9 mouse cellular contexts compared by ENCODE assay signal in the genomic region with DNA sequence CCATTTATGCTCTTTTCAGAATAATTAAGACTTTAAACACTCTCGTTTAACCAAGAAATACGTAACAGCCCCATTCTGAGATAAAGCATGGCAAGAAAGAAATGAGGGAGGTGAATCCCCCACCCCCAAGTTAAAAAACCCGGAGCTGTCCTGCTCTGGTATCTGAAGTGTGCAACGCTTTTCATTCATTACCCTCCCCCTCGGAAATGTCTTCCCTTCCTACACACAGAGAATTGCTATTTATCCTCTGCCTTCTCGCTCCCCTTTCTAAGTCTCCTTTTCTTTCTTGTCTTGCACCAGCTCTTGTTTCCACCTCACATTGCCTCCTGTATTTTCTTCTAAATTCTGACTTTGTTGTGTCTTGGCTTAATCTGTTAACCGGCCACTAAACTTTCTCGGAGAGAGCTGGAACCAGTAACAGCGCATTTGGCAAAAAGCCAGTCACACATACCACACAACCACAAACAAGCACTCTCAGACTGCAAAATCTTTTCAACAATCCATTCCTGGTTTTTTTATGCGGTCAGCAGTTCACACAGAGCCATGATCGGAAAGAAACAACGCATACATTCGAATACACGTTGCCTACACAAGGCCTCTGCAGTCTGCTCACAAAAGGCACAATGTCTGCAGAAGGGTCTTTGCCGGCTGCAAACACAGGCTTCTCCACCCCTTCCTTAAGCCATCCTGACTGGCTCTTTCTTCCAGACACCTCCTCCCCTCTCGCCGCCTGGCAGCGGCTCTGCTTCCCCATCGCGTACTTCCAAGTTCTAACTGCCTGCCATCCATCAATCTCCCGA. TPM values are rescaled to one million over a fixed set of nuclear protein-coding genes. Genes with fewer than 3 reads are reported as not detected.
DNase-seq lines count a peak whose midpoint lies in the region; ATAC-seq and TF ChIP-seq lines count a peak whose summit lies in the region.
"Had no signal": no experiment of that assay in that cellular context is flagged by ENCODE, and none has a peak within 500 bp of the region (broad histone marks: within the 10 kb centered on the region; RNA-seq: fewer than 3 reads in every experiment).

No protein-coding gene starts in this region.

- H3K4me3 ChIP-seq in cerebellum, adult 2 months (replicated peaks; ENCODE audit: insufficient read depth, low read depth, low read length) = no peak overlapping the region
- H3K4me3 ChIP-seq in forebrain, postnatal 0 days (ENCODE audit: low read depth, low read length) = no peak overlapping the region
- H3K4me3 ChIP-seq in kidney, adult 2 months (ENCODE audit: insufficient read depth, low read depth, low read length) = no peak overlapping the region

- ATAC-seq in Patski = peak; percentile 19
- ATAC-seq in forebrain, postnatal 0 days = peak; percentile 66

- H3K36me3 ChIP-seq in forebrain, postnatal 0 days (ENCODE audit: insufficient read depth) = no peaks in the 10 kb centered on the region
- H3K36me3 ChIP-seq in kidney, adult 2 months (ENCODE audit: control insufficient read depth, insufficient read depth, low read length) = no peaks in the 10 kb centered on the region

- no peak for TF ChIP-seq POLR2A in cerebellum, adult 2 months (IDR thresholded peaks at IDR 0.05; ENCODE audit: borderline replicate concordance, insufficient read depth, low read length)
- TF ChIP-seq POLR2A in kidney, adult 2 months (IDR thresholded peaks at IDR 0.05; ENCODE audit: low read depth, low read length) = no peak

- peak overlapping the region; percentile 33 for H3K4me2 ChIP-seq in forebrain, postnatal 0 days (ENCODE audit: low read depth)

- 27% methylated on average over 21 of the region's 21 CpGs for WGBS in cerebellum, adult 2 months
- WGBS in forebrain, postnatal 0 days = 7% methylated on average over 21 of the region's 21 CpGs
- whole genome bisulfite sequencing in kidney, adult 2 months = 11% methylated on average over 21 of the region's 21 CpGs

- no peak overlapping the region for H3K9ac ChIP-seq in forebrain, postnatal 0 days

- peaks cover 2% of the 10 kb centered on the region; the same call in 1 of the 2 replicates for H3K27me3 ChIP-seq in cerebellum, adult 2 months (ENCODE audit: control insufficient read depth, insufficient read depth, low read length)
- peaks cover 39% of the 10 kb centered on the region for H3K27me3 ChIP-seq in Patski
- H3K27me3 ChIP-seq in forebrain, postnatal 0 days (ENCODE audit: insufficient read depth, low read length) = no peaks in the 10 kb centered on the region
- H3K27me3 ChIP-seq in kidney, adult 2 months (replicated peaks; ENCODE audit: control insufficient read depth, insufficient read depth, low read length) = no peaks in the 10 kb centered on the region; the same call in 1 of the 2 replicates

- no peaks in the 10 kb centered on the region for H3K9me3 ChIP-seq in forebrain, postnatal 0 days (ENCODE audit: low read length)

- CTCF ChIA-PET in Patski (lab: Charles Lee) = interaction anchor here (1.4 kb wide), 2 partner anchors 18 to 65 kb away, joined by 3 to 4 read pairs; no protein-coding TSS in a partner anchor

- POLR2A ChIA-PET in Patski (lab: Charles Lee) = no interaction called here

- H3K27ac ChIP-seq in cerebellum, adult 2 months (ENCODE audit: insufficient read depth, low read length) = no peak overlapping the region
- H3K27ac ChIP-seq in forebrain, postnatal 0 days (ENCODE audit: low read depth, low read length) = peak overlapping the region; percentile 57
- H3K27ac ChIP-seq in kidney, adult 2 months (ENCODE audit: insufficient read depth, low read depth, low read length) = no peak overlapping the region

- in situ Hi-C loops in Patski (cut with MboI; ENCODE audit: low pct_unique_long_range_greater_than_20kb) = loop anchor here (5.0 kb wide), 1 partner anchor 67 kb away; no protein-coding TSS in a partner anchor

- no peaks in the 10 kb centered on the region for H3K4me1 ChIP-seq in cerebellum, adult 2 months (ENCODE audit: control insufficient read depth, insufficient read depth, low read length)
- H3K4me1 ChIP-seq in forebrain, postnatal 0 days (ENCODE audit: insufficient read depth) = 0 out of 2 replicates have a peak, but pooled peaks cover 8% of the 10 kb centered on the region
- 0 out of 2 replicates have a peak, but pooled peaks cover 4% of the 10 kb centered on the region for H3K4me1 ChIP-seq in kidney, adult 2 months (ENCODE audit: control insufficient read depth, insufficient read depth, low read length)

- no peak for TF ChIP-seq CTCF in cerebellum, adult 2 months (IDR thresholded peaks at IDR 0.05; ENCODE audit: borderline replicate concordance, insufficient read depth, low read depth, low read length)
- TF ChIP-seq CTCF in Patski (IDR thresholded peaks at IDR 0.05) = no peak
- TF ChIP-seq CTCF in forebrain, postnatal 0 days (IDR thresholded peaks at IDR 0.05; ENCODE audit: low read depth) = no peak
- TF ChIP-seq CTCF in kidney, adult 2 months (conservative IDR thresholded peaks at IDR 0.05; ENCODE audit: insufficient read depth, insufficient read length, low read depth, low read length) = no peak

- DNase-seq in cerebellum, adult 2 months = peak; percentile 7 to 12
- no peak for DNase-seq in cerebellum, adult 11 months
- DNase-seq in Patski (ENCODE audit: low read depth, low spot score) = no peak
- DNase-seq in forebrain, postnatal 0 days = peak; percentile 73
- peak; percentile 45 for DNase-seq in kidney, adult 2 months
- DNase-seq in lung, postnatal 25 days (ENCODE audit: low spot score) = peak; percentile 48
- DNase-seq in yolk sac, embryonic 10.5 days (ENCODE audit: low spot score) = peak; percentile 47
- no peak for DNase-seq in right cerebral cortex, adult 18-20 months

RNA-seq across cellular contexts. Expression of gene Rimklb, which starts 3.3 kb away (rescaled TPM):
- 31.0 and 32.7 TPM in 2 replicates for polyA plus RNA-seq in cerebellum, adult 2 months (2012; rRNA removed)
- polyA plus RNA-seq in Patski (2021) = not detected
- total RNA-seq in forebrain, postnatal 0 days (2014; rRNA removed) = 159 and 160 TPM in 2 replicates
- polyA plus RNA-seq in forebrain, postnatal 0 days (2015; fragmentation: Nextera tagmentation; extraction: Ambion mirVana) = 86.6 and 104 TPM in 2 replicates
- 0.15 and 0.27 TPM in 2 replicates for polyA plus RNA-seq in kidney, adult 2 months (2012; rRNA removed)

RNA-seq across cellular contexts. Expression of gene Mfap5, which starts 10.4 kb away (rescaled TPM):
- 0.59 and 1.6 TPM in 2 replicates for polyA plus RNA-seq in cerebellum, adult 2 months (2012; rRNA removed)
- polyA plus RNA-seq in Patski (2021) = not detected
- 3.5 and 3.6 TPM in 2 replicates for total RNA-seq in forebrain, postnatal 0 days (2014; rRNA removed)
- 3.8 and 5.5 TPM in 2 replicates for polyA plus RNA-seq in forebrain, postnatal 0 days (2015; fragmentation: Nextera tagmentation; extraction: Ambion mirVana)
- polyA plus RNA-seq in kidney, adult 2 months (2012; rRNA removed) = 16.8 and 20.5 TPM in 2 replicates

RNA-seq across cellular contexts. Expression of gene Aicda, which starts 58.3 kb away (rescaled TPM):
- polyA plus RNA-seq in cerebellum, adult 2 months (2012; rRNA removed) = not detected in 2 replicates
- polyA plus RNA-seq in Patski (2021) = not detected
- 0.31 and 3.1 TPM in 2 replicates for total RNA-seq in forebrain, postnatal 0 days (2014; rRNA removed)
- polyA plus RNA-seq in forebrain, postnatal 0 days (2015; fragmentation: Nextera tagmentation; extraction: Ambion mirVana) = 0.29 and 1.3 TPM in 2 replicates
- not detected in 2 replicates for polyA plus RNA-seq in kidney, adult 2 months (2012; rRNA removed)
- total RNA-seq: heart, postnatal 36 days had no signal

Comparison
In these comparisons a context has a peak if more than half of its experiments do, and no peak if none do; other contexts are left out.
1. DNase-seq: peak in cerebellum, adult 2 months (2 of 2), forebrain, postnatal 0 days (single experiment), kidney, adult 2 months (single experiment), lung, postnatal 25 days (single experiment) and yolk sac, embryonic 10.5 days (single experiment); none in cerebellum, adult 11 months (single experiment), Patski (single experiment) and right cerebral cortex, adult 18-20 months (single experiment).
2. RNA of gene Rimklb, which starts 3.3 kb away (polyA plus RNA-seq): 86.6 to 104 TPM in forebrain, postnatal 0 days and 31.0 to 32.7 TPM in cerebellum, adult 2 months; 0.15 to 0.27 TPM in kidney, adult 2 months and not detected in Patski (single experiment); every median in the first group is over 10 times any median in the second.